Mouse (Mus musculus) MEL (cell line): ENCODE data around the gene Marveld2. TPM values are rescaled to one million over a fixed set of nuclear protein-coding genes. Genes with fewer than 3 reads are reported as not detected.

Source experiments
- DNase-seq: peaks from one replicate; pipeline ENCODE4 v3.0.0; 2011; ENCODE audit warnings: low read depth, low spot score
- H3K27ac ChIP-seq: 2 replicates; pipeline ENCODE4 v1.5.1; 2012; ENCODE audit warnings: low read depth, mild to moderate bottlenecking, control low read depth, low read length, moderate library complexity; ENCODE audit not compliant: control insufficient read depth
- H3K27me3 ChIP-seq, 2 experiments: fragments of 150-350 bp in 1 of 2; sonication (generic) in 1 of 2; 2 replicates each; pipeline ENCODE4 v1.6.1; 2012; ENCODE audit warnings: low read length in 2 of 2, mild to moderate bottlenecking in 2 of 2, improper control_type of control experiment in 1 of 2, moderate library complexity in 1 of 2; ENCODE audit not compliant: insufficient read depth in 2 of 2, control insufficient read depth in 1 of 2
- H3K36me3 ChIP-seq, 2 experiments: 2 replicates each; pipeline ENCODE4 v1.6.1; 2012 to 2014; ENCODE audit warnings: low read length in 2 of 2, improper control_type of control experiment in 1 of 2, inconsistent platforms in 1 of 2, mild to moderate bottlenecking in 1 of 2; ENCODE audit not compliant: insufficient read depth in 2 of 2, control insufficient read depth in 1 of 2
- H3K4me1 ChIP-seq, 2 experiments: fragments of 150-350 bp in 1 of 2; sonication (generic) in 1 of 2; 2 replicates each; pipeline ENCODE4 v1.6.1; 2012; ENCODE audit warnings: low read length in 2 of 2, improper control_type of control experiment in 1 of 2, mild to moderate bottlenecking in 1 of 2; ENCODE audit not compliant: insufficient read depth in 2 of 2, control insufficient read depth in 1 of 2
- H3K4me3 ChIP-seq, 2 experiments: fragments of 150-350 bp in 1 of 2; sonication (generic) in 1 of 2; 2 replicates each; pipeline ENCODE4 v1.5.1; 2012; ENCODE audit warnings: low read depth in 2 of 2, low read length in 2 of 2, mild to moderate bottlenecking in 2 of 2, moderate library complexity in 2 of 2, control low read depth in 1 of 2, improper control_type of control experiment in 1 of 2; ENCODE audit not compliant: control insufficient read depth in 1 of 2, insufficient read depth in 1 of 2
- H3K79me2 ChIP-seq: 2 replicates; pipeline ENCODE4 v1.6.1; 2012; ENCODE audit warnings: mild to moderate bottlenecking, low read length, moderate library complexity; ENCODE audit not compliant: control insufficient read depth, poor library complexity, insufficient read depth
- H3K9ac ChIP-seq: 2 replicates; pipeline ENCODE4 v1.6.1; 2012; ENCODE audit warnings: low read depth, mild to moderate bottlenecking, control low read depth, low read length, moderate library complexity; ENCODE audit not compliant: control insufficient read depth, poor library complexity, severe bottlenecking
- H3K9me3 ChIP-seq: fragments of 150-350 bp; sonication (generic); replicated peaks from 2 replicates; pipeline ENCODE4 v1.6.1; 2012; ENCODE audit warnings: mild to moderate bottlenecking, low read length, improper control_type of control experiment, moderate library complexity; ENCODE audit not compliant: insufficient read depth
- CHD1 ChIP-seq: IDR thresholded peaks from 2 replicates; pipeline ENCODE4 v1.6.1; 2012; ENCODE audit warnings: low read depth, mild to moderate bottlenecking, inconsistent platforms, low read length, improper control_type of control experiment
- CTCF ChIP-seq, 3 experiments: IDR thresholded peaks in 2 of 3; conservative IDR thresholded peaks in 1 of 3; 2 replicates each; pipeline ENCODE4 v1.5.1; 2011 to 2012; ENCODE audit warnings: low read length in 3 of 3, low read depth in 2 of 3, mild to moderate bottlenecking in 2 of 3, improper control_type of control experiment in 1 of 3, inconsistent platforms in 1 of 3, mixed read lengths in 1 of 3, moderate library complexity in 1 of 3; ENCODE audit not compliant: control insufficient read depth in 1 of 3, insufficient read depth in 1 of 3, poor library complexity in 1 of 3, severe bottlenecking in 1 of 3
- E2F4 ChIP-seq: IDR thresholded peaks from 2 replicates; pipeline ENCODE4 v1.6.1; 2011; ENCODE audit warnings: low read depth, low read length, improper control_type of control experiment, borderline replicate concordance
- EP300 ChIP-seq, 2 experiments: IDR thresholded peaks; 2 replicates each; pipeline ENCODE4 v1.6.1; 2011; ENCODE audit warnings: improper control_type of control experiment in 2 of 2, low read length in 2 of 2, low read depth in 1 of 2, mild to moderate bottlenecking in 1 of 2
- ETS1 ChIP-seq: IDR thresholded peaks from 2 replicates; pipeline ENCODE4 v1.6.1; 2012; ENCODE audit warnings: low read depth, mild to moderate bottlenecking, inconsistent platforms, low read length, improper control_type of control experiment, moderate library complexity
- GABPA ChIP-seq: IDR thresholded peaks from 2 replicates; pipeline ENCODE4 v1.6.1; 2012; ENCODE audit warnings: low read depth, mild to moderate bottlenecking, inconsistent platforms, low read length, improper control_type of control experiment, moderate library complexity
- GATA1 ChIP-seq: IDR thresholded peaks from 2 replicates; pipeline ENCODE4 v1.6.1; 2011; ENCODE audit warnings: low read depth, low read length, improper control_type of control experiment
- KAT2A ChIP-seq: conservative IDR thresholded peaks from 2 replicates; pipeline ENCODE4 v1.6.1; 2012; ENCODE audit warnings: low read depth, low read length, improper control_type of control experiment, inconsistent platforms
- MAFK ChIP-seq: IDR thresholded peaks from 2 replicates; pipeline ENCODE4 v1.6.1; 2011; ENCODE audit warnings: low read depth, mild to moderate bottlenecking, low read length, improper control_type of control experiment, borderline replicate concordance
- MEF2A ChIP-seq: IDR thresholded peaks from 2 replicates; pipeline ENCODE4 v1.6.1; 2014; ENCODE audit warnings: low read depth, mild to moderate bottlenecking, inconsistent platforms, low read length, improper control_type of control experiment; ENCODE audit not compliant: poor library complexity, insufficient replicate concordance, severe bottlenecking; ENCODE audit errors: extremely low read depth
- MYB ChIP-seq: IDR thresholded peaks from 2 replicates; pipeline ENCODE4 v1.6.1; 2011; ENCODE audit warnings: mild to moderate bottlenecking, low read depth, low read length, improper control_type of control experiment
- MYC ChIP-seq: IDR thresholded peaks from 2 replicates; pipeline ENCODE4 v1.6.1; 2011; ENCODE audit warnings: low read depth, mild to moderate bottlenecking, low read length, improper control_type of control experiment, moderate library complexity
- NRF1 ChIP-seq: IDR thresholded peaks from 2 replicates; pipeline ENCODE4 v1.6.1; 2014; ENCODE audit warnings: low read depth, mild to moderate bottlenecking, inconsistent platforms, low read length, improper control_type of control experiment, moderate library complexity; ENCODE audit not compliant: poor library complexity, insufficient read depth, severe bottlenecking
- RAD21 ChIP-seq: IDR thresholded peaks from 2 replicates; pipeline ENCODE4 v1.6.1; 2011; ENCODE audit warnings: mild to moderate bottlenecking, low read depth, low read length, improper control_type of control experiment
- SIN3A ChIP-seq: IDR thresholded peaks from 2 replicates; pipeline ENCODE4 v1.6.1; 2012; ENCODE audit warnings: low read length, improper control_type of control experiment, inconsistent platforms
- TBP ChIP-seq: IDR thresholded peaks from 2 replicates; pipeline ENCODE4 v1.8.0; 2011; ENCODE audit warnings: low read depth, low read length, improper control_type of control experiment
- TCF12 ChIP-seq: IDR thresholded peaks from 2 replicates; pipeline ENCODE4 v1.6.1; 2014; ENCODE audit warnings: low read depth, mild to moderate bottlenecking, inconsistent platforms, low read length, improper control_type of control experiment, moderate library complexity
- USF1 ChIP-seq: IDR thresholded peaks from 2 replicates; pipeline ENCODE4 v1.6.1; 2014; ENCODE audit warnings: low read depth, mild to moderate bottlenecking, inconsistent platforms, low read length, improper control_type of control experiment, moderate library complexity
- USF2 ChIP-seq, 2 experiments: IDR thresholded peaks; 2 replicates each; pipeline ENCODE4 v1.6.1; 2011 to 2012; ENCODE audit warnings: improper control_type of control experiment in 2 of 2, low read length in 2 of 2, borderline replicate concordance in 1 of 2, inconsistent platforms in 1 of 2, low read depth in 1 of 2, mild to moderate bottlenecking in 1 of 2; ENCODE audit not compliant: insufficient read depth in 1 of 2
- ZMIZ1 ChIP-seq: IDR thresholded peaks from 2 replicates; pipeline ENCODE4 v1.6.1; 2012; ENCODE audit warnings: low read depth, mild to moderate bottlenecking, inconsistent platforms, low read length, improper control_type of control experiment, moderate library complexity
- polyA plus RNA-seq, 2 experiments: library from polyadenylated mRNA; stranded (reverse) in 1 of 2; unstranded in 1 of 2; fragments of >175 nt in 1 of 2; fragments of >200 nt in 1 of 2; gene quantifications; 2 replicates each; pipeline versions ENCODE4 v1.2.1 to v1.2.4; 2012; ENCODE audit warnings: low replicate concordance in 2 of 2, low read depth in 1 of 2; ENCODE audit not compliant: insufficient read length in 2 of 2, insufficient read depth in 1 of 2, missing spikeins in 1 of 2
- total RNA-seq: library from RNA; depleted of rRNA; stranded (reverse); fragments of 300-350 nt; gene quantifications from 2 replicates; pipeline ENCODE4 v1.2.3, GENCODE M21; 2012; rRNA removed

Gene Marveld2
- total and polyA plus RNA-seq, 3 experiments: not detected

GRCm38 (mm10) chr13:100547269-100547668 is 69.5 kb downstream of the Marveld2 start:
- Histone ChIP-seq H3K36me3 (no peaks in the 10 kb centered on the region), H3K4me1 (no peaks in the 10 kb centered on the region), H3K27ac (no peak overlapping the region), H3K79me2 (no peaks in the 10 kb centered on the region), H3K27me3 (peaks cover 0 to 1% of the 10 kb centered on the region in 2 experiments; a peak in 1 of 4 replicates), H3K4me3 (no peak overlapping the region), H3K9me3 (no peaks in the 10 kb centered on the region), H3K9ac (no peak overlapping the region)
- no peak for DNase-seq
- TF ChIP-seq RAD21 (no peak), MYC (no peak), MAFK (no peak), CHD1 (no peak), ETS1 (no peak), MYB (no peak), KAT2A (no peak), USF1 (no peak), GABPA (no peak), ZMIZ1 (no peak), CTCF (IDR thresholded peaks at IDR 0.05 in 2 of 3, conservative IDR thresholded peaks at IDR 0.05 in 1 of 3; ENCODE audit: control insufficient read depth in 1 of 3, insufficient read depth in 1 of 3, low read depth in 2 of 3, low read length in 3 of 3, poor library complexity in 1 of 3, severe bottlenecking in 1 of 3) (no peak), E2F4 (no peak), MEF2A (no peak), NRF1 (no peak), SIN3A (no peak), TBP (no peak), USF2 (IDR thresholded peaks at IDR 0.05; ENCODE audit: borderline replicate concordance in 1 of 2, insufficient read depth in 1 of 2, low read depth in 1 of 2, low read length in 2 of 2) (no peak), EP300 (IDR thresholded peaks at IDR 0.05; ENCODE audit: low read depth in 1 of 2, low read length in 2 of 2) (no peak), GATA1 (no peak), TCF12 (no peak)

Other genes starting within 250 kb of the Marveld2 start
- gene Naip1, start 164.1 kb downstream of the Marveld2 start, total RNA-seq: not detected in 2 replicates
- gene Naip1, start 164.1 kb downstream of the Marveld2 start, polyA plus RNA-seq: under 1 TPM in 1 of 2 experiments, not detected in 1; 0.01 TPM
- gene Gtf2h2, start 124.4 kb downstream of the Marveld2 start, total RNA-seq: 43.0 and 47.2 TPM in 2 replicates
- gene Gtf2h2, start 124.4 kb downstream of the Marveld2 start, polyA plus RNA-seq: 10 to 100 TPM in 1 of 2 experiments, not detected in 1; 71.6 TPM
- 0.23 and 0.31 TPM in 2 replicates for gene Ocln, start 64.3 kb downstream of the Marveld2 start, total RNA-seq
- under 1 TPM in 1 of 2 experiments, not detected in 1; 0.58 TPM for gene Ocln, start 64.3 kb downstream of the Marveld2 start, polyA plus RNA-seq
- gene Ak6, start 34.0 kb upstream of the Marveld2 start, total RNA-seq: 234 and 247 TPM in 2 replicates
- gene Ak6, start 34.0 kb upstream of the Marveld2 start, polyA plus RNA-seq: 100 to 1,000 TPM; 199 to 216 TPM
- gene Rad17, start 34.1 kb upstream of the Marveld2 start, total RNA-seq: 29.4 and 31.2 TPM in 2 replicates
- 10 to 100 TPM in 1 of 2 experiments, not detected in 1; 21.7 TPM for gene Rad17, start 34.1 kb upstream of the Marveld2 start, polyA plus RNA-seq
- gene Taf9, start 34.6 kb upstream of the Marveld2 start, total RNA-seq: 19.8 and 23.7 TPM in 2 replicates
- 10 to 100 TPM in 1 of 2 experiments, not detected in 1; 38.5 TPM for gene Taf9, start 34.6 kb upstream of the Marveld2 start, polyA plus RNA-seq
- gene Ccdc125, start 52.7 kb upstream of the Marveld2 start, total RNA-seq: not detected in 2 replicates
- under 1 TPM in 1 of 2 experiments, not detected in 1; 0.29 TPM for gene Ccdc125, start 52.7 kb upstream of the Marveld2 start, polyA plus RNA-seq
- gene Cdk7, start 114.0 kb upstream of the Marveld2 start, total RNA-seq: 63.0 and 67.7 TPM in 2 replicates
- 10 to 100 TPM in 1 of 2 experiments, not detected in 1; 87.1 TPM for gene Cdk7, start 114.0 kb upstream of the Marveld2 start, polyA plus RNA-seq
- gene Mrps36, start 127.7 kb upstream of the Marveld2 start, total RNA-seq: 60.4 and 73.1 TPM in 2 replicates
- 10 to 100 TPM in 1 of 2 experiments, not detected in 1; 91.1 TPM for gene Mrps36, start 127.7 kb upstream of the Marveld2 start, polyA plus RNA-seq
- gene Cenph, start 158.9 kb upstream of the Marveld2 start, total RNA-seq: 32.2 and 33.3 TPM in 2 replicates
- 10 to 100 TPM in 1 of 2 experiments, not detected in 1; 48.8 TPM for gene Cenph, start 158.9 kb upstream of the Marveld2 start, polyA plus RNA-seq
- gene Ccnb1, start 169.6 kb upstream of the Marveld2 start, total RNA-seq: 139 and 185 TPM in 2 replicates
- 100 to 1,000 TPM; 229 to 682 TPM for gene Ccnb1, start 169.6 kb upstream of the Marveld2 start, polyA plus RNA-seq
- 56.2 and 58.3 TPM in 2 replicates for gene Slc30a5, start 216.5 kb upstream of the Marveld2 start, total RNA-seq
- 10 to 100 TPM in 1 of 2 experiments, not detected in 1; 57.4 TPM for gene Slc30a5, start 216.5 kb upstream of the Marveld2 start, polyA plus RNA-seq